Mouse (Mus musculus): ENCODE data around the gene Myl12a. TPM values are rescaled to one million over a fixed set of nuclear protein-coding genes. Genes with fewer than 3 reads are reported as not detected.

Gene Myl12a
- polyA plus RNA-seq, 1 experiment, result 770 TPM

- Histone ChIP-seq H3K79me3 (ENCODE audit: low read depth) (no peaks in the 10 kb centered on the region), H3K36me3 (ENCODE audit: control insufficient read depth, insufficient read depth) (no peaks in the 10 kb centered on the region), H3ac (ENCODE audit: control insufficient read depth, insufficient read length, low read depth) (no peak overlapping the region), H3K79me2 (ENCODE audit: control insufficient read depth, insufficient read depth) (no peaks in the 10 kb centered on the region), H3K27me3 (ENCODE audit: control insufficient read depth, insufficient read depth, insufficient read length) (no peaks in the 10 kb centered on the region), H3K4me3 (ENCODE audit: insufficient read depth, poor library complexity, severe bottlenecking) (no peak overlapping the region)
- no peak for TF ChIP-seq CEBPB (IDR thresholded peaks at IDR 0.05; ENCODE audit: low read depth)
- no peak for TF ChIP-seq MYOD1 (IDR thresholded peaks at IDR 0.05; ENCODE audit: control insufficient read depth, insufficient read length, low read depth)
- no peak for TF ChIP-seq MAX (IDR thresholded peaks at IDR 0.05)
- no peak for TF ChIP-seq FOSL1 (IDR thresholded peaks at IDR 0.05; ENCODE audit: insufficient read depth, low read length, poor library complexity, severe bottlenecking)
- no peak for TF ChIP-seq MYOG (IDR thresholded peaks at IDR 0.05; ENCODE audit: control insufficient read depth, extremely low read depth, insufficient read length)
- TF ChIP-seq CTCF (IDR thresholded peaks at IDR 0.05; ENCODE audit: control insufficient read depth, insufficient read depth, insufficient read length), result no peak
- no peak for TF ChIP-seq USF1 (IDR thresholded peaks at IDR 0.05; ENCODE audit: low read depth)
Observed at GRCm38 (mm10) chr17:71011931-71012662, 9.4 kb upstream of the Myl12a start.

DNA sequence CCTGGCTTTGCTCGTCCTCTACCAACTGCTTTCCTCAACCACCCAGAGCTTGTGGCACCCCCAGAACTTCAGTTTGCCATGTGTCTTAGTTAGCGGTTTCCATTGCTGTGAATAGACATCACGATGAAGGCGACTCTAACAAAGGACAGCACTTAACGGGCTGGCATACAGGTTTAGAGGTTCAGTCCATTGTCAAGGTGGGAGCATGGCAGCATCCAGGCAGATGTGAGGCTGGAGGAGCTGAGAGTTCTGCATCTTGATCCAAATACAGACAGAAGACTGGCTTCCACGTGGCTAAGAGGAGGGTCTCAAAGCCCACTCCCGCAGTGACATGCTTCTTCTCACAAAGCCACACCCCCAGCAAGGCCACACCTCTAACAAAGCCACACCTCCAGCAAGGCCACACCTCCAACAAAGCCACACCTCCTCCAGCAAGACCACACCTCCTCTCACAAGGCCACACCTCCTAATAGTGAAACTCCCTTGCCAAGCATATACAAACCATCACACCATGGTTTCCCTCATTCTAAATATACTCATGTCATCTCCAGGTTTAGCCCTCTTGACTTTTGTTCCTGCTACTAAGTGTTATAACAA lies 8.1 kb upstream of the Myl12a start:
- H3K79me3 ChIP-seq (ENCODE audit: low read depth), result no peaks in the 10 kb centered on the region
- TF ChIP-seq FOSL1 (IDR thresholded peaks at IDR 0.05; ENCODE audit: insufficient read depth, low read length, poor library complexity, severe bottlenecking), result no peak
- no peak for TF ChIP-seq MAX (IDR thresholded peaks at IDR 0.05)
- no peak for TF ChIP-seq MYOD1 (IDR thresholded peaks at IDR 0.05; ENCODE audit: control insufficient read depth, insufficient read length, low read depth)
- TF ChIP-seq USF1 (IDR thresholded peaks at IDR 0.05; ENCODE audit: low read depth), result no peak
- no peak for TF ChIP-seq CTCF (IDR thresholded peaks at IDR 0.05; ENCODE audit: control insufficient read depth, insufficient read depth, insufficient read length)
- no peak for TF ChIP-seq MYOG (IDR thresholded peaks at IDR 0.05; ENCODE audit: control insufficient read depth, extremely low read depth, insufficient read length)
- TF ChIP-seq CEBPB (IDR thresholded peaks at IDR 0.05; ENCODE audit: low read depth), result no peak
- no peak overlapping the region for H3ac ChIP-seq (ENCODE audit: control insufficient read depth, insufficient read length, low read depth)
- H3K27me3 ChIP-seq (ENCODE audit: control insufficient read depth, insufficient read depth, insufficient read length), result no peaks in the 10 kb centered on the region
- H3K4me3 ChIP-seq (ENCODE audit: insufficient read depth, poor library complexity, severe bottlenecking), result no peak overlapping the region
- H3K79me2 ChIP-seq (ENCODE audit: control insufficient read depth, insufficient read depth), result no peaks in the 10 kb centered on the region
- H3K36me3 ChIP-seq (ENCODE audit: control insufficient read depth, insufficient read depth), result no peaks in the 10 kb centered on the region

DNA sequence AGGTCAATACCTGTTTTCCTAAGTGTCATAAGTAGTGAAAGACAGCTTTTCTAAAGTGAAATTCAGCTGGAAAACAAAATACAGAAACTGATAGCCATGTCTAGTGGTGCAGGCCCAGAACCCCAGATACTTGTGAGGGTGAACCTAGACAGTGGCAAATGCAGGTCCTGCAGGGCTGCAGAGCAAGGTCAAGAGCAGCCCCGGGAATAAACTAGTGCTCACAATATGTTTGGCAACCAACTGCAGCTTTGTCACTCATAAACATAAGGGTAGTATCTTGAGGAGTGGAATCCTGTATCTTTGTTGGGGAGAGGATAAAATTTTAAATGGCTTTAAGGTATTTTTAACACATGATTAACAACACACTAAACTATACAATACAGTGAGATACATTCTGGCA lies 7.1 kb upstream of the Myl12a start:
- Histone ChIP-seq H3K27me3 (ENCODE audit: control insufficient read depth, insufficient read depth, insufficient read length) (no peaks in the 10 kb centered on the region), H3K36me3 (ENCODE audit: control insufficient read depth, insufficient read depth) (no peaks in the 10 kb centered on the region), H3K4me3 (ENCODE audit: insufficient read depth, poor library complexity, severe bottlenecking) (no peak overlapping the region), H3K79me2 (ENCODE audit: control insufficient read depth, insufficient read depth) (no peaks in the 10 kb centered on the region), H3ac (ENCODE audit: control insufficient read depth, insufficient read length, low read depth) (no peak overlapping the region), H3K79me3 (ENCODE audit: low read depth) (no peaks in the 10 kb centered on the region)
- TF ChIP-seq FOSL1 (IDR thresholded peaks at IDR 0.05; ENCODE audit: insufficient read depth, low read length, poor library complexity, severe bottlenecking) (no peak), MYOD1 (IDR thresholded peaks at IDR 0.05; ENCODE audit: control insufficient read depth, insufficient read length, low read depth) (no peak), USF1 (IDR thresholded peaks at IDR 0.05; ENCODE audit: low read depth) (no peak), MYOG (IDR thresholded peaks at IDR 0.05; ENCODE audit: control insufficient read depth, extremely low read depth, insufficient read length) (no peak), CEBPB (IDR thresholded peaks at IDR 0.05; ENCODE audit: low read depth) (no peak), MAX (IDR thresholded peaks at IDR 0.05) (no peak), CTCF (IDR thresholded peaks at IDR 0.05; ENCODE audit: control insufficient read depth, insufficient read depth, insufficient read length) (no peak)

GRCm38 (mm10) chr17:71008676-71009075 lies 6.0 kb upstream of the Myl12a start:
- TF ChIP-seq CTCF (IDR thresholded peaks at IDR 0.05; ENCODE audit: control insufficient read depth, insufficient read depth, insufficient read length), result no peak
- TF ChIP-seq MYOD1 (IDR thresholded peaks at IDR 0.05; ENCODE audit: control insufficient read depth, insufficient read length, low read depth), result no peak
- no peak for TF ChIP-seq FOSL1 (IDR thresholded peaks at IDR 0.05; ENCODE audit: insufficient read depth, low read length, poor library complexity, severe bottlenecking)
- no peak for TF ChIP-seq USF1 (IDR thresholded peaks at IDR 0.05; ENCODE audit: low read depth)
- TF ChIP-seq CEBPB (IDR thresholded peaks at IDR 0.05; ENCODE audit: low read depth), result no peak
- no peak for TF ChIP-seq MYOG (IDR thresholded peaks at IDR 0.05; ENCODE audit: control insufficient read depth, extremely low read depth, insufficient read length)
- TF ChIP-seq MAX (IDR thresholded peaks at IDR 0.05), result no peak
- H3K4me3 ChIP-seq (ENCODE audit: insufficient read depth, poor library complexity, severe bottlenecking), result no peak overlapping the region

GRCm38 (mm10) chr17:71006976-71007375 lies 4.3 kb upstream of the Myl12a start:
- Histone ChIP-seq H3K36me3 (ENCODE audit: control insufficient read depth, insufficient read depth) (no peaks in the 10 kb centered on the region), H3K79me2 (ENCODE audit: control insufficient read depth, insufficient read depth) (peaks cover 1% of the 10 kb centered on the region), H3K4me3 (ENCODE audit: insufficient read depth, poor library complexity, severe bottlenecking) (no peak overlapping the region), H3K27me3 (ENCODE audit: control insufficient read depth, insufficient read depth, insufficient read length) (no peaks in the 10 kb centered on the region), H3K79me3 (ENCODE audit: low read depth) (no peaks in the 10 kb centered on the region), H3ac (ENCODE audit: control insufficient read depth, insufficient read length, low read depth) (no peak overlapping the region)
- TF ChIP-seq MAX (IDR thresholded peaks at IDR 0.05) (no peak), CTCF (IDR thresholded peaks at IDR 0.05; ENCODE audit: control insufficient read depth, insufficient read depth, insufficient read length) (no peak), MYOD1 (IDR thresholded peaks at IDR 0.05; ENCODE audit: control insufficient read depth, insufficient read length, low read depth) (no peak), FOSL1 (IDR thresholded peaks at IDR 0.05; ENCODE audit: insufficient read depth, low read length, poor library complexity, severe bottlenecking) (no peak), MYOG (IDR thresholded peaks at IDR 0.05; ENCODE audit: control insufficient read depth, extremely low read depth, insufficient read length) (no peak), CEBPB (IDR thresholded peaks at IDR 0.05; ENCODE audit: low read depth) (no peak), USF1 (IDR thresholded peaks at IDR 0.05; ENCODE audit: low read depth) (no peak)

More at GRCm38 (mm10) chr17:71008676-71009075, 6.0 kb upstream of the Myl12a start:
- Histone ChIP-seq H3ac (ENCODE audit: control insufficient read depth, insufficient read length, low read depth) (no peak overlapping the region), H3K27me3 (ENCODE audit: control insufficient read depth, insufficient read depth, insufficient read length) (no peaks in the 10 kb centered on the region), H3K36me3 (ENCODE audit: control insufficient read depth, insufficient read depth) (no peaks in the 10 kb centered on the region), H3K79me2 (ENCODE audit: control insufficient read depth, insufficient read depth) (no peaks in the 10 kb centered on the region), H3K79me3 (ENCODE audit: low read depth) (no peaks in the 10 kb centered on the region)
